Mouse (Mus musculus) frontal cortex, postnatal 25 days (tissue): Measurements from ENCODE around the gene Tecr.
A peak's percentile ranks its signal among the peaks of the same experiment; 100 is the strongest.

ENCODE experiments used
- DNase-seq, 2 experiments: peaks; one replicate each; pipeline ENCODE4 v3.0.0; 2022; ENCODE audit warnings: low spot score in 2 of 2

The Tecr gene

DNA sequence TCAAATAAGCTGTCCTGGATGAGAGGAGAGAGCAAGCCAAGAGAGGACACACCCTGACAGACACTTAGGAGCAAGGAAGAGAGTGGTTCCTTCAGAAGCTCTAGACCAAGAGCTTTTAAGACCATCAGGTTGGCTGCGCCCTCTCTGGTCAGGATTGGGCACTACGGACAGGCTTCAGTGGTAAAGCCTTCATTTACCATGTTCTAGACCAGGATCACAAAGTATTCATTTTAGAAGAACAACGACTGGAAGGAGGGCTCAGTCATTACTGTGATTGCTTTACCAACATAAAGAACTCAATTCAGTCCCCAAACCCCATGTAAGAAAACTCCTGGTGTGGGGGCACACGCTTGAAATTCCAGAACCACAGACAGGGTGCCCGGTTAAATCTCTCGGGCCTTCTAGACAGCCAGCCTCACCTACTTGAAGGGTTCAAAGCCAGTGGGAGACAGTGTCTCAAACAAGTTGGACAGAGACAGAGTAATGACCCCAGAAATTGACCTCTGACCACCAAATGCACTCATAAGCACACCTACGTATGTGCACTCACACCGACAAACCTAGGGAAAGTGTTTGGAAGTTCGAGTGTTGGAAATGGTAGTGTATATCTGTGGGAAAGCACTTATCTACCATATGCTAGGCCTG lies 41.9 kb downstream of the Tecr start:
- peak in 1 of 2 experiments; percentile 5 for DNase-seq

DNA sequence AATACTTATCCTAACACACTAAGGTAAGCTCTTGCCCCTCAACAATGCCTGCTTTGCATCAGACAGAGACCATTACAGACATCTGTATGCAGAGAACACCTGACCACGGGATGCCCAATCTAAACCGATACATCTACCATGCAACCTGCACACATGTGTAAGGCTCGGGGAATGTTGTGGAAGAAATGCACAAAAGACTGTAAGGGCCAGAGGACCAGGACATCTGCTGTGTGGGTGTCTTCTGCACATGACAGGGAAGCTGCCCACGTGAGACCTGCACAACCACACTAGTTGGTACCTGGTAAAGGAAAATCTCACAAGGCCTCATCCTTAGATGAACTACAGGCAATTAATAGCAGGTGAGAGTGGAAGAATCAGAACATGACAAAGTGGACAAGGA lies 44.5 kb downstream of the Tecr start:
- DNase-seq = no peak

GRCm38 (mm10) chr8:83562669-83563068 lies 45.1 kb downstream of the Tecr start:
- DNase-seq = no peak

DNA sequence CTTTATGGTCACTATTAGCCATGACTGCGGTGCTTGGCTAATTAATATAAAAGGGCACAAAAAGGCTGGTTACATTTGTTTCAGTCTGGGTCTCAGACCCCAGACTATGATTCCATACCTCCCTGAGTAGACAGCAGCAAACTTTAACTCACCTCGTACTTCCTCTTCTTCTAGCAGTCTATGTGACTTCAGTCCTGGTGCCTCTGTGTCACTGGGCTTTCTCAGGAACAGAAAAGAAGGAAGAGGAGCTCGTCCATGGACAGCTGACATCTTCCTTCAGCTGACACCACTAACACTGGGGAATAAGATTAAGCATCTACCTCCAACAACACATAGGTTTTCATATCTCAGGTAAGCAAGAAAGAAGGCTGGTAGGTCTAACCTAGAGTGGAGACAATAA lies 72.0 kb downstream of the Tecr start, which contains the start of gene Olfr370:
Gene Olfr370, plus strand, starts transcription at position 45 of the 400 bp plus-strand sequence.
- no peak for DNase-seq

- no peak for DNase-seq
Measured at GRCm38 (mm10) chr8:83534802-83535201, 73.0 kb downstream of the Tecr start.
